Mouse (Mus musculus) heart, adult 2 months (tissue): ENCODE data around the gene Ror2.

ENCODE experiments used
- CTCF ChIP-seq: fragments of 200-600 bp; IDR thresholded peaks from 2 replicates; pipeline ENCODE4 v1.8.1; 2022; ENCODE audit warnings: antibody characterized with exemption, mild to moderate bottlenecking, moderate library complexity
- EP300 ChIP-seq: fragments of 200-500 bp; IDR thresholded peaks from 2 replicates; pipeline ENCODE4 v1.6.1; 2011; ENCODE audit warnings: low read depth, low read length, control low read depth; ENCODE audit not compliant: insufficient read depth
- POLR2A ChIP-seq: fragments of 200-500 bp; IDR thresholded peaks from 2 replicates; pipeline ENCODE4 v1.6.1; 2011; ENCODE audit warnings: mild to moderate bottlenecking, low read depth, low read length, control low read depth; ENCODE audit not compliant: insufficient read depth

GRCm38 (mm10) chr13:53199262-53199661, 86.7 kb downstream of the Ror2 start:
- TF ChIP-seq POLR2A: no peak
- no peak for TF ChIP-seq CTCF
- no peak for TF ChIP-seq EP300
